Mouse (Mus musculus): ENCODE results near the gene Trim50. TPM values are rescaled to one million over a fixed set of nuclear protein-coding genes. Genes with fewer than 3 reads are reported as not detected.
A peak's percentile ranks its signal among the peaks of the same experiment; 100 is the strongest.

Trim50 gene
- polyA plus RNA-seq, 2 experiments from 2014 or later = 0.22 TPM; not detected in 1

GRCm38 (mm10) chr5:135369787-135370654 is 16.9 kb downstream of the Trim50 start, which contains the start of gene Nsun5:
TSS of gene Nsun5 (plus strand) at chr5:135369953.
- peak; percentile 85 for ATAC-seq

- ATAC-seq = no peak
Observed at GRCm38 (mm10) chr5:135371195-135371594, 18.1 kb downstream of the Trim50 start.

DNA sequence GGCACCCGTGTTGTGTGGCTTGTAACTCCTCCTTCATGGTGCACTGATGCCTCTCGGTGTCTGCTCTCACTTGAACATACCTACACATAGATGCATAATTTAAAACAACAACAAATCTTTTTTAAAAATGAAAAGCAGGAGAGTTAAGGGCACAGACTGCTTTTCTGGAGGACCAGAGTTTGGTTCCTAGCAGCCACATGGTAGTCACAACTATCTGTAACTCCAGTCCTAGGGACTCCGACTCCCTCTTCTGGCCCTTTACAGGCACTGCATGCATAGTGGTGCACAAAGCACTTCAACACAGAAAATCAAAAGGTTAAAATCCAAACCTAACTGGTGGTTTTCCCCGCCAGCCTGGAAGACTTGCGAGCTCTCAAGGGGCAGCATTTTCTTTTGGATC is 20.5 kb downstream of the Trim50 start:
- ATAC-seq = no peak

GRCm38 (mm10) chr5:135375167-135375566 is 22.1 kb downstream of the Trim50 start:
- no peak for ATAC-seq

DNA sequence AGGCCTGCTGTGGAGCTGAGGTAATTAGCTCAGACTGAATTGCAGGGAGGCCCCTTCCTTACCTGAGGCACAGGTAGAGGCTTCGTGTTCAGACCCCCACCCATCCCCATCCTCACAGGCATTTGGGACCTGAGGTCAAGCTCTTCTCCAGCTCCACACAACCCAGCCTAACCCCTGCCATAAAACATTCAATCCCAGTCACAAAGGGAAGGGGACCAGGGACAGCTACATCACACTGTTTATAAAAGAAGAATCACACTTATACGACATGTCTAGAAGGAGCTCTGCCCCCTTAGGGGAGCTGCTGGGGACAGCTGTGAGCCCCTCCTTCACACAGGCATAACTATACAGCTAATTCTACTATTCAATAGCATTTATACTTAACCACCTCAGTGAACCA is 23.2 kb downstream of the Trim50 start:
- no peak for ATAC-seq

GRCm38 (mm10) chr5:135380681-135381080 is 27.6 kb downstream of the Trim50 start:
- ATAC-seq = no peak

DNA sequence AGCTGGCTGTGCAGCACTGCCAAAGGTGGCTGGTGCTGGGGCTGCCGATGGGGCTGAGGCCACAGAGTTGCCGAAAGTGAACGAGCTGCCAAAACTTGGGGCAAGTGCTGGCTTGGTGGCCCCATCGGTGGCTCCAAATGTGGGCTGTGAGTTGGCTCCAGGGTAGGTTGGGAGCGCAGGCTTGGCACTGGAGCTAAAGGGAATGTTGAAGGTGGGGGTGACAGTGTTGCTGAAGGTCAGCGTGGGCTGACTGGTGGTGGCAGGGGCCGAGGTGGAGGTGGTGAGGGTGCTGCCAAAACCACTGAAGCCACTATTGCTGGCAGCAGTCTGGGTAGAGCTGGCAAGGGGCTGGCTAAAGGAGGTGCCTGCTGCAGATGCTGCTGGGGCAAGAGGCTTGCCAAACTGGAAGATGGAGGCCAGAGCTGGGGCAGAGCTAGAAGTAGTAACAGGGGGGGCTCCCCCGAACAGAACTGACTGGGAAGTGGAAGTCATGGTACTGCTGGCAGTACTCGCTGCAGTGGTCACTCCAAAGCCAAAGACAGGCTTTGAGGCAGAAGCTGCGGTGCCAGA is 28.3 kb downstream of the Trim50 start:
- ATAC-seq = no peak

DNA sequence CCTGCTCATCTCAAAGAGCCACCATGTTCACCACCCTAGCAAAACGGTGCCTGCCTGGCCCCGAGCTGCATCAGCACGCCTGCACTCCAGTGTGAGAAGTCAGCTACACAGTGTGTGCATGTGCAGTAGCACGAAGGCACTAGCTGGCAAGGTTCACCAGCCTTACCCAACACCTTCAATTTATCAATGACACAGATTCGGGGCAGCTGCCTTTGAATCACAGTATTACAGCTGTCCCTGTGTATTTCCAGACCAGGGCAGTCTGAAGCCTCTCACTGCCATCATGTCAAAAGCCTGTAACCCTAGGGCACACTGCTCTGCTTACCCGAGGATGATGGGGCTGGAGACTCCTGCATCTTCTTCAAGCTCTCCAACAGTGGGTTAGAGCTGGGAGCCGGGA is 29.7 kb downstream of the Trim50 start:
- no peak for ATAC-seq

- no peak for ATAC-seq
Observed at GRCm38 (mm10) chr5:135383771-135384170, 30.7 kb downstream of the Trim50 start.

GRCm38 (mm10) chr5:135394004-135394823 is 41.1 kb downstream of the Trim50 start, which contains the start of gene Pom121:
TSS of gene Pom121 (minus strand) at chr5:135394546.
- ATAC-seq = peak; percentile 89

- no peak for ATAC-seq
Observed at GRCm38 (mm10) chr5:135395826-135396225, 42.7 kb downstream of the Trim50 start.

- ATAC-seq = no peak
Observed at GRCm38 (mm10) chr5:135399382-135399781, 46.3 kb downstream of the Trim50 start.

- peak; percentile 71 for ATAC-seq
Observed at GRCm38 (mm10) chr5:135400244-135400643, 47.1 kb downstream of the Trim50 start.

DNA sequence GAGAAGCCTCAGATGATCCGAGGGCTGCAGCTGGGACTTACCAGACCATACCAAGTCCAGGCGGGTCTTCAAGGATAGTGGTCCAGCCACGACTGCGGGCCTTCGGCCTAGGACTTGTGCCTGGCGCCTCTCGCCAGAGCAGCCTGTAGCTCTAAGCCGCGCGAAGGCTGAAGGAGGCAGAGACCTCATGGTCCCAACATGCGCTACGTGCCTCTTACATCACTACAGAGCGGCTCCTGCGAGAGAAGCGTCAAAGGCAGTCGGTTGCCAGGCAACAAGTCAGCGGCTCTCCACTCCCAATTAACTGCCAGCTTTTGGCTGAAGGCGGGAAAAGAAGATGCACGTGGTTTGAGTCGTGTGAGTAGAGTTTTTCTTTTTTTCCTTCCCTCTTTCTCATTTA is 51.5 kb downstream of the Trim50 start:
- ATAC-seq = no peak

DNA sequence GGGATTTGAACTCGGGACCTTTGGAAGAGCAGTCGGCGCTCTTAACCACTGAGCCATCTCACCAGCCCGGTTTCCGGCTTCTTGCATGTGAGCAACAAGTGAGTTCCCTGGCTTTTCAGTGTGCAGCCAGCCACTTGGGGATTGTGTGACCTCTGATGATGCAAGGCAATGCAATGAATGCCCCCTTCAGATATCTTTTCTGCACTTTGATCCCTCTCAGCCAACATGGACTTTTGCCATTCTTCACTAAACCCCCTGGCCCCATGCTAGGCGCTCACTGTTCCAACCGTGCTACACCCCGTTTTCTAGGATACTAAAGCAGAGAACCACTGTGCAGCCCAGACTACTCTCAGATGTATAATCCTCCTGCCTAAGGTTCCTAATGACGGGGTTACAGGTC is 52.3 kb downstream of the Trim50 start:
- no peak for ATAC-seq

DNA sequence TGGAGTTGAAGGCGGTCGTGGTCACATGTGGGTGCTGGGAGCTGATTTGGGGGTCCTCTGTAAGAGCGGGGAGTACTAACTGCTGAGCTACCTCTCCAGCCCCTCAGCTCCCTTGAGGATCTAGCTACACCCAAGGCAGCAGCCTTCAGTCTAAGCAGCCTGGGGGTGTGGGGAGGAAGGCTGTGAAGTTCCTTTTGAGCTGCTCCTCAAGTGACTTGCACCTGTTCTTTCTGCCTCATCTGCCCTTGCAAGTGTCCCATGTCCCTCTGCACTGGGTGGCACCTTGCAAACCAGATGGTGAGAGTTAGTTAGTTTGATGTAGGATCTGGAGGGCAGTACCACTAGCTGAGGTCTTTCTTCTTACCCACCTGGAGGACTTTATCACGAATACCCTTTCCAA is 55.0 kb downstream of the Trim50 start:
- ATAC-seq = no peak

DNA sequence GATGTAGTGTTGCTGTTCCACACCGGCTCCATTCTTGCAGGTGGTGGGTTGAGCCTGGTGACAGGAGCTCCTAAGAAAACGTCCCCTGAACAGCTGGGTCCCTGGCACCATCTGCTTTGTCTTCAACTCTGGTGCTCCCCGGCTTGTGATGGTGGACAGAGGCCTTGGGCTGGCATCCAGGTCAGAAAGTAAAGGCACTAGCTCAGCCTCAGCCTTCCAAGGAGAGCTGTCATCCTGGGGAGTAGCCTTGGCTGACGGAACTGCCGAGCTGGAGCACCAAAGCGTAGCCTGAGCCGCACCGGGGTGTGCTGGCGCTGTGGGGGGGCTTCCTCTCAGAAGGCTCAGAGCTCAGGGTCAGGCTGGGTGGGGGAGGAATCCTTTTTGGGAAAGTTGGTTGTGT is 57.2 kb downstream of the Trim50 start:
- ATAC-seq = no peak

Other genes with a start within 250 kb of the Trim50 start
- 1 to 10 TPM; 5.2 to 5.4 TPM for gene Tbl2, start 203.6 kb upstream of the Trim50 start, polyA plus RNA-seq (2017; shearing (Covaris generic))
- gene Bcl7b, start 185.0 kb upstream of the Trim50 start, polyA plus RNA-seq (2017; shearing (Covaris generic)) = 10 to 100 TPM; 41.8 to 53.6 TPM
- 10 to 100 TPM; 20.8 to 23.9 TPM for gene Baz1b, start 166.0 kb upstream of the Trim50 start, polyA plus RNA-seq (2017; shearing (Covaris generic))
- not detected for gene Fzd9, start 102.1 kb upstream of the Trim50 start, polyA plus RNA-seq (2017; shearing (Covaris generic))
- gene Fkbp6, start 3.3 kb upstream of the Trim50 start, polyA plus RNA-seq (2017; shearing (Covaris generic)) = not detected
- 10 to 100 TPM; 19.9 to 22.0 TPM for gene Nsun5, start 16.7 kb downstream of the Trim50 start, polyA plus RNA-seq (2017; shearing (Covaris generic))
- gene Pom121, start 41.3 kb downstream of the Trim50 start, polyA plus RNA-seq (2017; shearing (Covaris generic)) = 10 to 100 TPM; 10.8 to 17.4 TPM
- 1 to 10 TPM; 8.6 to 8.7 TPM for gene Hip1, start 191.8 kb downstream of the Trim50 start, polyA plus RNA-seq (2017; shearing (Covaris generic))
- gene Ccl26, start 210.3 kb downstream of the Trim50 start, polyA plus RNA-seq (2017; shearing (Covaris generic)) = not detected
- gene Ccl24, start 219.8 kb downstream of the Trim50 start, polyA plus RNA-seq (2017; shearing (Covaris generic)) = not detected

Data from activated CD4-positive, CD25-positive, alpha-beta regulatory T cell, adult 4 months (primary cell).